Mouse (Mus musculus) heart, postnatal 0 days (tissue): Measurements from ENCODE around the gene Tnfrsf1b.

Source experiments
- CTCF ChIP-seq: IDR thresholded peaks from 2 replicates; pipeline ENCODE4 v1.5.1; 2016; ENCODE audit warnings: antibody characterized with exemption, control low read depth, low read depth
- EP300 ChIP-seq: IDR thresholded peaks from 2 replicates; pipeline ENCODE4 v1.6.1; 2016; ENCODE audit warnings: antibody characterized with exemption, low read depth

DNA sequence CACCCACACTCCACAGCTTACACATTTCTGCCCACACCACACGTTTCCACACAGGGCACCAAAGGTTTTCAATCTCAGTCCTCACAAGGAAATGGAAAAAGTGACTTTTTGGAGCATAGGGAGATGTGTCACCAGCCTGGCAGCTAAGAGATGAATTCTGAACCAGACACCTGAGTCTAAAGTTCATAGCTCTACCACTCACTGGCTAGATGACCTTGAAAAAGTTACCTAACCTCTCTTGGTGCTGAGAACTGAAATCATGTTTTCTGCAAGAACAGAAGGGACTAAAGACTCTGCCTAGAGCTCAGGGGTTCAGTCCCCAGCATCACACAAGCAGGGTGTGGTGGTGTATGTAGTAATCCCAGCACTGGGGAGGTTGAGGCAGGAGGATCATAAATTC, 26.7 kb downstream of the Tnfrsf1b start:
- no peak for TF ChIP-seq CTCF
- no peak for TF ChIP-seq EP300
